Mouse (Mus musculus): ENCODE results near the gene Plet1. TPM values are rescaled to one million over a fixed set of nuclear protein-coding genes. Genes with fewer than 3 reads are reported as not detected.

The Plet1 gene
- 0.05 TPM in 1 of 2 replicates, not detected in the other for polyA plus RNA-seq (2012)

DNA sequence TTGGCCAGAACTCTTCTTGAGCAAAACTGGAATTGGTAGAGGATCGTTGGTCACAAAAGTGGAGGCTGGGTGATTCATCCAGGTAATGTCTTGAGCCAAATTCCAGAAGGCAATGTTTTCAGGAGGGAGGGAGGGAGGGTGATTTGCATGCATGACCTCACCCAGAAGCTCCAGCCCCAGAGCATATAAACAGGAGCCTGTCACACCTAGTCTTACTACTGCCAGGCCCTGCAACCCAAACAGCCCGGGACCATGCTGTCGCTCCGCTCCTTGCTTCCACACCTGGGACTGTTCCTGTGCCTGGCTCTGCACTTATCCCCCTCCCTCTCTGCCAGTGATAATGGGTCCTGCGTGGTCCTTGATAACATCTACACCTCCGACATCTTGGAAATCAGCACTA is at the start of gene Plet1:
Gene Plet1, plus strand, starts transcription at position 215 of the 400 bp plus-strand sequence.

DNA sequence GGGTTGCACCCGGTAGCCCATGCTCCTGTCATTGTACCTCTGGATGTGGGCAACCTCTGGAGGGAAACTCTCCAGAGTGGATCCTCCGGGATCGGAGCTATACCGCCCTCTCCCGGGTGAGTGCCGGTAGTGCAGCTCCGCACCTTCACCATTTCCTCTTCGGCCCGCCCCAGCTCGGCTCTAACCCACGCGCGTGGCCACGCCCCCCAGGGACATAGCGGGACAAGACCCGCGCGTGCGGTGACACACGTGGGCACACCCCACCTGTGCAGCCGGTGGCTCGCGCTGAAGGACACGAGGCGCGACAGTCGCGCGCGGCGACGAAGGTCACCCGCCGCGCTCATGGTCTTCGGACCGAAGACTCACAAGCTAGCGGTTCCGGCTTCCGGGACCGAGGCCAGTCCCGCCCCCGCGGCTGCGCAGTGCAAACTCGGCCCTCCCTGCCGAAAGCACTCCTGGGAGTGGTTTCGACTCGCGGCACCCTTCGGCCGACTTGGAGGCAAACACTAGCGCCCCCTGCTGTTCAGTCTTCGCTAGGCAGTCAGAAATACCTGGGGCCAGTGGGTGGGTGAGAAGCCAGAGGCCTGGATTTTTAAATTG is 34.1 kb downstream of the Plet1 start, which contains the start of gene Pts:
Gene Pts, minus strand, starts transcription at position 432 of the 600 bp plus-strand sequence.

DNA sequence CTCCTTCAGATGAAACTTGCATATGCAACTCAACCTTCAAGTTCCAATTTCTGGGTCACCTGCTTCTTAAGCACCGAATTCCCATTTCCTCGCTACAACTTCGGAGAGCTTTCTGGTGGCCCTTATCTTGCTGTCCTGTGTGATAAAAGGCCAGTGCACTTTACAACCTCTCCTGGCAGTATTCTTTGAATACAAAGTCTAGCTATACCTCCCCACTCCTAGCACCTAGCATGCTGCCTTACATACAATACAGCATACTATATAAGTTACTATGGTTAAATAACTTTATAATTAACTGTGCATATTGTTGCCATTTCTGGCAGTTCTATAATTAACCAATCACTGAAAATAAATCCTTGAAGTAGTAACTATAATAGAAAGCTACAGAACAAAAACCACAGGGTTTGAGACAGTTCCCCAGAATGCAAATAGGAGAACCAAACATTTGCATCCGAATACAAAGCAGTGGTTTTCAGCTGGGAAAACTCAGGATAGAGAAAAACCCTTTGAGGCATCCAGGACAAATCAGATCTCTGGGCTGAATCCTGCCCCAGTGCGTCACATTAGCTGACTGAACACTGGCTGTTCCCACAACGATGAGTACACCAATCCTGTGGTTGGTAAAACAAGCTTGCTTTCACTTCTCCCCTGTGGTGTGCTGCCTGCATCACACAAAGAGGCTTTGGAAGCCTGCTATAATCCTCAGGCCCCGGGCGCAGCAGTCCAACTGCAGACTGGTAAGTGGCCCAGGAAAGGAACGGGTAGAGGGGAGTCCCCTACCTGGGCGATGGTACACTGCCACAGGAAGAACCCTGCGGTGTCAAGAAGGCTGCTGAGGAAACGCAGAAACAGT is 60.1 kb downstream of the Plet1 start, which contains the start of gene Il18:
Gene Il18, plus strand, starts transcription at position 587 of the 853 bp plus-strand sequence.

DNA sequence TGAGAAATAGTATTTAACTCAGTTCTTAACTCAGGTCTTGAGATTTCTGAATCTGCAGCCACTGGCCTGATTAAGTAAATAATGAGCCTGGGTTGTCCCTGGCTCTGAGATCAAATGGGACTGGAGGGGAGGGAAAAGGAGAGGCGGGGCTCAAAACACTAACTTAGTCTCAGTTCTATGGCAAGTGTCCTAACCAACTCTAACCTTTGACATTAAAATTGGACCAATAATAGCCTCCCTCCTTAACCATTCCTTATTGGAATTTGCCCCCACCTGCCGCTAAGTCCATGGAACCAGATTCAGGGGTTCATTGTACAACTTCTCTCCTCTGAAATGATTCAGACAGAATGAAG is 60.7 kb downstream of the Plet1 start, which contains the start of gene Bco2:
Gene Bco2, minus strand, starts transcription at position 88 of the 353 bp plus-strand sequence.

Other genes with a start within 250 kb of the Plet1 start
- 37.4 and 37.8 TPM in 2 replicates for gene Rpl10-ps3, start 149.6 kb upstream of the Plet1 start, polyA plus RNA-seq (2012)
- gene Pts, start 34.2 kb downstream of the Plet1 start, polyA plus RNA-seq (2012): 23.9 and 30.3 TPM in 2 replicates
- 0.87 and 1.6 TPM in 2 replicates for gene Il18, start 60.3 kb downstream of the Plet1 start, polyA plus RNA-seq (2012)
- gene Bco2, start 60.7 kb downstream of the Plet1 start, polyA plus RNA-seq (2012): 0.08 TPM in 1 of 2 replicates, not detected in the other
- gene Tex12, start 66.8 kb downstream of the Plet1 start, polyA plus RNA-seq (2012): not detected in 2 replicates
- gene Sdhd, start 109.3 kb downstream of the Plet1 start, polyA plus RNA-seq (2012): 26.9 and 31.4 TPM in 2 replicates
- 7.9 and 8.8 TPM in 2 replicates for gene Timm8b, start 109.4 kb downstream of the Plet1 start, polyA plus RNA-seq (2012)
- gene Pih1d2, start 122.8 kb downstream of the Plet1 start, polyA plus RNA-seq (2012): 0.15 and 0.36 TPM in 2 replicates
- gene Nkapd1, start 122.9 kb downstream of the Plet1 start, polyA plus RNA-seq (2012): 12.1 and 18.1 TPM in 2 replicates
- gene Dlat, start 165.3 kb downstream of the Plet1 start, polyA plus RNA-seq (2012): 27.0 and 32.5 TPM in 2 replicates
- not detected in 2 replicates for gene Dixdc1, start 245.0 kb downstream of the Plet1 start, polyA plus RNA-seq (2012)

All from megakaryocyte-erythroid progenitor cell, adult 5 weeks (primary cell).